Mouse (Mus musculus) monocyte, adult 2 months (primary cell): ENCODE results near the gene Atp5g3.
"Not testable (repeated sequence)": the region's sequence is repeated elsewhere in the genome, so short reads cannot be mapped to it uniquely, and the experiment has no call there.

Source experiments
- DNase-seq, 2 experiments: peaks; one replicate each; pipeline ENCODE4 v3.0.0; 2022; ENCODE audit warnings: low spot score in 2 of 2, low read depth in 1 of 2

Atp5g3 gene

GRCm38 (mm10) chr2:73911175-73911700, at the start of gene Atp5g3:
Atp5g3 (minus strand) TSS chr2:73911326.
- DNase-seq = peak; percentile 59 to 83

- DNase-seq = no peak
These were observed 47.2 kb upstream of the Atp5g3 start for GRCm38 (mm10) chr2:73958342-73958741.

- DNase-seq = no peak
These were observed 42.5 kb upstream of the Atp5g3 start for GRCm38 (mm10) chr2:73953612-73954011.

- no peak for DNase-seq
These were observed 41.6 kb upstream of the Atp5g3 start for GRCm38 (mm10) chr2:73952597-73953219.

- DNase-seq = no peak
These were observed 36.2 kb upstream of the Atp5g3 start for GRCm38 (mm10) chr2:73947360-73947759.

- no peak for DNase-seq
These were observed 32.6 kb upstream of the Atp5g3 start for GRCm38 (mm10) chr2:73943735-73944134.

GRCm38 (mm10) chr2:73942844-73943243, 31.7 kb upstream of the Atp5g3 start:
- no peak for DNase-seq

- DNase-seq = no peak
These were observed 30.2 kb upstream of the Atp5g3 start for GRCm38 (mm10) chr2:73941281-73941680.

- no peak for DNase-seq
These were observed 29.3 kb upstream of the Atp5g3 start for GRCm38 (mm10) chr2:73940471-73940870.

GRCm38 (mm10) chr2:73938896-73939295, 27.8 kb upstream of the Atp5g3 start:
- no peak for DNase-seq

- DNase-seq = no peak
These were observed 21.7 kb upstream of the Atp5g3 start for GRCm38 (mm10) chr2:73932676-73933313.

GRCm38 (mm10) chr2:73927711-73928110, 16.6 kb upstream of the Atp5g3 start:
- no peak for DNase-seq

- DNase-seq = no peak
These were observed 14.4 kb upstream of the Atp5g3 start for GRCm38 (mm10) chr2:73925539-73925938.

- DNase-seq = no peak
These were observed 14.0 kb upstream of the Atp5g3 start for GRCm38 (mm10) chr2:73925089-73925488.

- no peak for DNase-seq
These were observed 8.5 kb upstream of the Atp5g3 start for GRCm38 (mm10) chr2:73919642-73920041.

- DNase-seq = no peak
These were observed 1.1 kb upstream of the Atp5g3 start for GRCm38 (mm10) chr2:73912264-73912663.

GRCm38 (mm10) chr2:73910571-73911174, 453 bp downstream of the Atp5g3 start:
- no peak for DNase-seq

- no peak for DNase-seq
These were observed 2.0 kb downstream of the Atp5g3 start for GRCm38 (mm10) chr2:73909116-73909515.

GRCm38 (mm10) chr2:73904679-73905078, 6.4 kb downstream of the Atp5g3 start:
- not testable (repeated sequence) for DNase-seq

- no peak for DNase-seq
These were observed 7.6 kb downstream of the Atp5g3 start for GRCm38 (mm10) chr2:73903536-73903935.

GRCm38 (mm10) chr2:73902328-73902727, 8.8 kb downstream of the Atp5g3 start:
- DNase-seq = not testable (repeated sequence)

- no peak for DNase-seq
These were observed 10.0 kb downstream of the Atp5g3 start for GRCm38 (mm10) chr2:73901169-73901568.
